Mouse (Mus musculus) forebrain, embryonic 15.5 days (tissue): ENCODE results near the gene Cop1. TPM values are rescaled to one million over a fixed set of nuclear protein-coding genes. Genes with fewer than 3 reads are reported as not detected.

Experiments used
- ATAC-seq: fragments of 200-750 bp; cut with Nextera tagmentation; replicated peaks from 2 replicates; pipeline ENCODE4 v1.8.0; 2017; ENCODE audit warnings: mild to moderate bottlenecking, moderate TSS enrichment, moderate library complexity
- H3K27ac ChIP-seq: fragments of 300-500 bp; sonication (generic); replicated peaks from 2 replicates; pipeline ENCODE4 v1.5.1; 2015; ENCODE audit warnings: mild to moderate bottlenecking, inconsistent platforms
- H3K27me3 ChIP-seq: fragments of 300-500 bp; sonication (generic); 2 replicates; pipeline ENCODE4 v1.6.1; 2015; ENCODE audit warnings: inconsistent platforms
- H3K36me3 ChIP-seq: fragments of 300-500 bp; sonication (generic); 2 replicates; pipeline ENCODE4 v1.6.1; 2015; ENCODE audit warnings: mild to moderate bottlenecking, inconsistent platforms
- H3K4me1 ChIP-seq: fragments of 300-500 bp; sonication (generic); 2 replicates; pipeline ENCODE4 v1.6.1; 2015; ENCODE audit warnings: inconsistent platforms
- H3K4me2 ChIP-seq: fragments of 300-500 bp; sonication (generic); replicated peaks from 2 replicates; pipeline ENCODE4 v1.6.1; 2015; ENCODE audit warnings: mild to moderate bottlenecking, inconsistent platforms
- H3K4me3 ChIP-seq: fragments of 300-500 bp; sonication (generic); 2 replicates; pipeline ENCODE4 v1.5.1; 2015; ENCODE audit warnings: mild to moderate bottlenecking, inconsistent platforms
- H3K9ac ChIP-seq: fragments of 300-500 bp; sonication (generic); replicated peaks from 2 replicates; pipeline ENCODE4 v1.6.1; 2015; ENCODE audit warnings: mild to moderate bottlenecking, inconsistent platforms
- H3K9me3 ChIP-seq: fragments of 300-500 bp; sonication (generic); 2 replicates; pipeline ENCODE4 v1.6.1; 2016; ENCODE audit warnings: inconsistent platforms
- WGBS: fragments of 180-500 bp; shearing (Covaris S2); methylation state at CpG from one replicate; pipeline ENCODE4 v1.1.7; 2015; ENCODE audit warnings: mixed read lengths; 5-methylcytosine and 5-hydroxymethylcytosine counted together
- polyA plus RNA-seq: library from polyadenylated mRNA; unstranded; fragments of >200 nt; fragmentation: Nextera tagmentation; extraction: Ambion mirVana; gene quantifications from 2 replicates; pipeline ENCODE4 v1.2.1, GENCODE M21; 2015

Gene Cop1
- polyA plus RNA-seq, 1 experiment from 2014 or later, result 97.0 TPM

DNA sequence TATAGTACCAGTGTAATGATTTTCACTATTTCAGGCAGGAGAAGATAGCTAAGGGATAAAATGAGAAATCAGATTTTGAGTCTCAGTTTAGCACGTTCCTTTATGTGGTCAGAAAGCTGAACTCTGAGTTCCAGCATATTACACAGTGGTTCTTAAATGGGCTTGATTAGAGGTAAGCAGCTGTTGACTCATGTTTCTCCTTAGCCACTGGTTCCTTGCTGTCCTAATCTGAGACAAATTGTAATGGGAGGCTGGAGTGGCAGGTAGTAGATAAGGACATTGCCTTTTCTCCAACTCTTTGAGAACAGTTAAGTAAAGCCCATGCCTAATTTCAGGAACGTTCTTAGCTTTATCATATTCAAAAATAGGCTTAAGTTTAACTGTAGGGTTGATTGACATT, 3.6 kb downstream of the Cop1 start:
- Histone ChIP-seq H3K9ac (no peak overlapping the region), H3K36me3 (peaks cover 8% of the 10 kb centered on the region), H3K9me3 (no peaks in the 10 kb centered on the region), H3K27ac (no peak overlapping the region), H3K27me3 (no peaks in the 10 kb centered on the region), H3K4me3 (no peak overlapping the region), H3K4me1 (peaks cover 38% of the 10 kb centered on the region), H3K4me2 (no peak overlapping the region)
- no peak for ATAC-seq
- 90% methylated on average over 2 of the region's 2 CpGs for WGBS

DNA sequence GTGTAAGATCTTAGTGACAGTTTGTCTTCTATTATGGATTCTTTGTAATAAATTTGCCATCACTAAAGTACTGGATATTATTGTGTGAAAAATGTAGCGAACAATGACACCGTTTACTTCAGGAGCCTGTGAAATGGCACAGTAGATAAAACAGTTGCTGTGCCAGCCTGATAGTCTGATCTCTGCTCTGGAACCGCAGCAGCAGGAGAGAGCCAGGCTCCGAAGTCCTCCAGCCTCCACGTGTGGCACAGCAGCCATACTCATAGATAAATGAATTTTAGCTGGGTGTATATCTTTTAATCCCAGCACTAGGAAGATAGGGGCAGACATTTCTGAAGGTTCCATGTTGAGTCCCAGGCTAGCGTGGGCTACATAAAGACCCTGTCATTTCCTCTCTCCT, 6.0 kb downstream of the Cop1 start:
- H3K36me3 ChIP-seq, result peaks cover 13% of the 10 kb centered on the region
- no peak overlapping the region for H3K4me3 ChIP-seq
- no peak overlapping the region for H3K4me2 ChIP-seq
- 84% methylated on average over 6 of the region's 6 CpGs for WGBS
- peaks cover 34% of the 10 kb centered on the region for H3K4me1 ChIP-seq
- H3K9me3 ChIP-seq, result no peaks in the 10 kb centered on the region
- no peak overlapping the region for H3K27ac ChIP-seq
- ATAC-seq, result no peak
- H3K9ac ChIP-seq, result no peak overlapping the region
- H3K27me3 ChIP-seq, result no peaks in the 10 kb centered on the region

DNA sequence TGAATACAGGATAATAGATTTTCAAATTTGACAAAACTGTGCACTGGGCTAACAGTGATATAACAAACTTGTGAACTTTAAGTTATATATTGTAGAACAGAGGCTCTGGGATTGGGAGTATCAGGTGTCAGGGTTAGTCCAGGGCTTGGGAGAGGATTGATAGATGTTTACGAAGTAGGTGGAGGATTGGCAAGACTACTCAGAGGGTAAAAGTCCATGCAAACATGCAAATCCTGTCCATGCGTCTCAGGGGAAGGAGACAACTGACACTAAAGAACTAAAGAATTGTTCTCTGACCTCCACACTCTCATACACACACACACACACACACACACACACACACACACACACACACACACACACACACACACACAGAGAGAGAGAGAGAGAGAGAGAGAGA, 18.2 kb downstream of the Cop1 start:
- Histone ChIP-seq H3K9me3 (no peaks in the 10 kb centered on the region), H3K27me3 (no peaks in the 10 kb centered on the region), H3K9ac (no peak overlapping the region), H3K4me1 (no peaks in the 10 kb centered on the region), H3K27ac (no peak overlapping the region), H3K4me2 (no peak overlapping the region), H3K4me3 (no peak overlapping the region), H3K36me3 (peaks cover 28% of the 10 kb centered on the region)
- no peak for ATAC-seq
- 93% methylated on average over 2 of the region's 2 CpGs for WGBS

DNA sequence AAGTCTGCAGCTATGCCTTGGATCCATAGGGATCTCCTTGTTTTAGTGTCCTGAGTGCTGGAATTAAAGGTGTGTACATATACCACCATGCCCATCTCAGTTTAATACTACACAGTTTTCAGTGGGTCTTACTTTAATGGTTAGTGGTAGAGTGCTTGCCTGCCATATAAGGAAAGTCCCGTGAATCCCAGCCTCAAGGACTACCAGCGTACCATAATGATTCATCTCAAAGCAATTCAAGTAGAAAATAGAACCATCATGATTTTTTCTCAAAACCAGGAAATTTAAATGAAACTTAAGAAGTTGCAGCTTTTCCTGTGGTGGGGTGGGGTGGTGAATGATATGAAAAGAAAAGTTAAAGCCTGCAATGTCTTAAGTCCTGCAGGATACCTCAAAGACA, 21.0 kb downstream of the Cop1 start:
- WGBS, result 92% methylated on average over 2 of the region's 2 CpGs
- ATAC-seq, result no peak
- H3K9me3 ChIP-seq, result no peaks in the 10 kb centered on the region

DNA sequence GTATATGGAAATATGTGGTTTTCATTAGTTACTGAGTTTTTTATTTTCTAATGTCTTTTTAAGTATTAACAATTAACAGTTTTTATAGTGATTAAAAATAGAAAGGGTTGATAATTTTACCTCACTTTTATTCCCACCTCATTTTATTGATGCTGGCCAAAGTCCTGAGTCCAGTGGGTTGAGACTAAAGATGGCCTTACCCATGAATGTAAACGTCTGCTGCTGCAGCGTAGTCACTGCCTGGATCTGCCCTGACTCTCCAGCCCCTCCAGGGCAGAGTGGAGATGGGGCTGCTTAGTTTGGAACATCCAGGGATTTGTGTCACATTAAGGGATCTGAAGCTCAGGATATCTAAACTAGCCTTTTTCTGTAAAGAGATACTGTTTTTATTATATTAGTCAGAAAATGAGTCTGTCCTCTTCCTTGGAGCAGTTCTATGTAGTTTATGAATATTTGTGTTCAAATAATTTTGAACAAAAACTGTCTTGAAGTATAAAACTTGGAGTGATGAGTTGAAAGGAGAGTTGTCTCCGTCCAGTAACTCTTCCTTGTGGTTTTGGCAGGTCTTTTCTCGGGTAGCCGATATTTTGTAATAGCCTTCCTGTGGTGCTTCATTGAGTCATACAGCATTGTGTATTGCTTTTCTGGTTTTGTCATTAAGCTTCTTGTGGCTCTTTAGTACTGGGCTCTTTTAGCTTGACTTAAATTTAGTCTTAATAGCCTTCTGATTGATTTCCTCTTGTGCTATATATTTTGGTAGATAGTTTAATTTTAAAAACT, 23.0 kb downstream of the Cop1 start:
- Histone ChIP-seq H3K36me3 (peaks cover 22% of the 10 kb centered on the region), H3K4me2 (no peak overlapping the region), H3K4me3 (no peak overlapping the region), H3K27ac (no peak overlapping the region), H3K9me3 (no peaks in the 10 kb centered on the region), H3K4me1 (no peaks in the 10 kb centered on the region), H3K9ac (no peak overlapping the region), H3K27me3 (no peaks in the 10 kb centered on the region)
- ATAC-seq, result no peak
- 75% methylated on average over 5 of the region's 5 CpGs for WGBS

More for the DNA sequence above, 21.0 kb downstream of the Cop1 start:
- Histone ChIP-seq H3K36me3 (peaks cover 22% of the 10 kb centered on the region), H3K4me1 (no peaks in the 10 kb centered on the region), H3K4me3 (no peak overlapping the region), H3K27me3 (no peaks in the 10 kb centered on the region), H3K27ac (no peak overlapping the region), H3K9ac (no peak overlapping the region), H3K4me2 (no peak overlapping the region)

DNA sequence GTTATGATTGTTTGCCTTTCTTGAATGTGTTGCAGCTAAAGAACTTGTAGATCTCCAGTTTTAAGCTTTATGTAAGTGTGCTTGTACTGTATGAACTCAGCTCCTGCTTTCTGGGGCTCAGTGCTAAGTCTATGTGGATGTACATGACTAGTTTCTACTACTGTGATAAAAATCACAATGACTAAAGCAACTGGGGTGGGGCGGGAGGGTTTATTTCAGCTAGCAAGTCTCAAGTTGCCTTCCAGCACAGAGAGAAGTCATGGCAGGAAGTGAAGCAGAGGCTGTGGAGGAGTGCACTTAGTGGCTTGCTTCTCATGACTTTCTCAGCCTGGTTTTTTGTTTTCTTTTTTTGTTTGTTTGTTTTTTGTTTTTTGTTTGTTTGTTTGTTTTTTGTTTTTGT, 24.4 kb downstream of the Cop1 start:
- Histone ChIP-seq H3K36me3 (peaks cover 20% of the 10 kb centered on the region), H3K9ac (no peak overlapping the region), H3K27me3 (no peaks in the 10 kb centered on the region), H3K4me3 (no peak overlapping the region), H3K9me3 (no peaks in the 10 kb centered on the region), H3K4me1 (no peaks in the 10 kb centered on the region), H3K27ac (no peak overlapping the region), H3K4me2 (no peak overlapping the region)
- WGBS, result 91% methylated on average over 1 of the region's 1 CpGs
- no peak for ATAC-seq

DNA sequence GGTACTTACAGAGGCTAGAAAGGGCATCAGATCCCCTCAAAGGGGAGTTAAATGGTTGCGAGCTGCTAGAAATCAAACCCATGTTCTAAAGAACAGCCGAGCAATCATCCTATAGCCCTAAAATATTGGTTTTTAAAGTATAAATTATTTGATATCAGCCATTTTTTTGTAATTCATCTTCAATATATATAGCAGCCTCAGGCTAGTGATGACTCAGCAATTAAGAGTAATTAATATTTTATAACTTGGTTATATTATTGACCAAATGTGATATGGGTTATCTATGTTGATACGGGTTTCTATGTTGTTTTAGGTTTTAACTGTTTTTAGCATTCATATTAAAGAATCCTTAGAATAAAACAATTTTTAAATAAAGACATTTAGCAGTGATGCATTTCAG, 31.7 kb downstream of the Cop1 start:
- WGBS, result 96% methylated on average over 3 of the region's 3 CpGs
- no peaks in the 10 kb centered on the region for H3K27me3 ChIP-seq
- ATAC-seq, result no peak
- H3K36me3 ChIP-seq, result peaks cover 6% of the 10 kb centered on the region
- no peaks in the 10 kb centered on the region for H3K9me3 ChIP-seq
- no peak overlapping the region for H3K4me3 ChIP-seq
- H3K4me2 ChIP-seq, result no peak overlapping the region
- no peak overlapping the region for H3K9ac ChIP-seq
- peaks cover 4% of the 10 kb centered on the region; the same call in 1 of the 2 replicates for H3K4me1 ChIP-seq
- H3K27ac ChIP-seq, result no peak overlapping the region

DNA sequence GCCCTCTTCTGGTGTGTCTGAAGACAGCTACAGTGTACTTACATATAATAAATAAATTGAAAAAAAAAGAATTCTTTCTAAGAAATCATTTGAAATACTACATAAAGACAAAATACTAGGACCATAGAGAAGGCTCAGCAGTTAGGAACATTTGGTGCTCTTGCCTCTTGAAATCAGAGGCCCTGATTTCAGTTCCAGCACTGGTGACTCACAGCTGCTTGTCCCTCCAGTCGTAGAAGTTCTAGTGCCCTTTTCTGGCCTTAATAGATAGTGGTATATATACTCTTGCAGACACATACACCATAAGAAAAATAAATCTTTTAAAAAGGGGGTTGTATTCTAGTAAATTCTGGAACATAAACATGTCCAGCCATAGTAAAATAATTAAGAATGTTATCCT, 48.0 kb downstream of the Cop1 start:
- Histone ChIP-seq H3K4me2 (no peak overlapping the region), H3K27ac (no peak overlapping the region), H3K36me3 (peaks cover 13% of the 10 kb centered on the region; the same call in 1 of the 2 replicates), H3K27me3 (no peaks in the 10 kb centered on the region), H3K4me1 (no peaks in the 10 kb centered on the region), H3K4me3 (no peak overlapping the region), H3K9me3 (no peaks in the 10 kb centered on the region), H3K9ac (no peak overlapping the region)
- 90% methylated on average over 1 of the region's 1 CpGs for WGBS
- ATAC-seq, result no peak

DNA sequence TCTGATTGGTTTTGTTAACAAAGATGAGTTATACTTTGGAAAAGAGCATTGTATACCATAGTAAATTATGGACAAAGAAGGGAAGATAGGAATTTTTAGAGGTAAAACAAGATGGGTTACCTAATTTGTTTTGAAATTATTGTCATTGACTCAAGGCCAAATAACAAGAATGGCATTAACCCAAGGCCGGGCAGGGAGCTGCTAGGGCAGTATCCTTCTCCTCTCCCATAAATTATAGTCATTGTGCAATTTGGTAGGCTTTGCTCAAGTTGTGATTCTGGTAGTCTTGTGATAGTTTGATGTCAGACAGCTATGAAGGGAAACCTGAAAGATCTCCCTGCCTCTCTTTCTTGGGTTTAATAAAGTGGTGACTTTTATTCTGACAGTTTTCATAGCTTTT, 49.7 kb downstream of the Cop1 start:
- no peak overlapping the region for H3K4me2 ChIP-seq
- no peak overlapping the region for H3K27ac ChIP-seq
- no peaks in the 10 kb centered on the region for H3K27me3 ChIP-seq
- no peak overlapping the region for H3K4me3 ChIP-seq
- H3K9me3 ChIP-seq, result no peaks in the 10 kb centered on the region
- ATAC-seq, result no peak
- 88% methylated on average over 1 of the region's 1 CpGs for WGBS
- H3K36me3 ChIP-seq, result peaks cover 16% of the 10 kb centered on the region; the same call in 1 of the 2 replicates
- H3K9ac ChIP-seq, result no peak overlapping the region
- H3K4me1 ChIP-seq, result no peaks in the 10 kb centered on the region

DNA sequence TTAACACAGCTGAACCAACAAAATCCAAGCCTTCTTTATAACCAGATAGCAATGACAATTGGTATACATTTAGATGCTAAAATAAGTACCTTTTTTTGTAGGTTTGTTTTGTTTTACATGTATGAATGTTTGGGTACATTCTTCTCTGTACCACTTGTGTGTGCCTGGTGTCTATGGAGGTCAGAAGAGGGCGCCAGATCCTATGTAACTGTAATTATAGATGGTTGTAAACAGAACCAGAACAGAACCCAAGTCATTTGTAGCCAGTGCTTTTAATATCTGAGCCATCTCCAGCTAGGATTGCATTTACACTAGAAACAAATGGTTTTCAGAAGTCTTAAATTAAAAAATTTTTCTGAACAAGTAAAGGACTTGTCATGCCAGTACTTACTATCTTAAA, 54.7 kb downstream of the Cop1 start:
- no peak for ATAC-seq
- no peak overlapping the region for H3K4me2 ChIP-seq
- H3K4me1 ChIP-seq, result no peaks in the 10 kb centered on the region
- H3K4me3 ChIP-seq, result no peak overlapping the region
- no peaks in the 10 kb centered on the region for H3K27me3 ChIP-seq
- no peak overlapping the region for H3K27ac ChIP-seq
- no peak overlapping the region for H3K9ac ChIP-seq
- no peaks in the 10 kb centered on the region for H3K9me3 ChIP-seq
- 83% methylated on average over 1 of the region's 1 CpGs for WGBS
- H3K36me3 ChIP-seq, result 0 out of 2 replicates have a peak, but pooled peaks cover 8% of the 10 kb centered on the region

DNA sequence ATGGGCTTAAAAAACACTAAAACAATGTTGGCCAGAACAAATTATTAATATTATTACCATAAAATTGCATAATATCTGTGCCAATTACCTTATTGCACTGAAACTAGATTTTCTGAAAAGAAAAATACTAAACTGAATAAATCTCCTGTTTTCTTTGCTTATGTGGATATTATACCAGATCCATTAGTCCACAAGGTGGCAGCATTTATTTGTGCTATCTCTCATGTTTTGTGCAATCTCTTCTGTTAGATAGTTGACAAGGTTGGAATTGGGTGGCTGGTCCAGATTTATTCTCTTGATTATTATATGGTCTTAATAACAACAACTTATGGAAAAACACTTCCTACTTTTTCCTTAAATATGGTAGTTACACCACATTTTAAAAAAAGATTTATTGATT, 58.1 kb downstream of the Cop1 start:
- Histone ChIP-seq H3K9me3 (no peaks in the 10 kb centered on the region), H3K27ac (no peak overlapping the region), H3K4me2 (no peak overlapping the region), H3K4me1 (no peaks in the 10 kb centered on the region), H3K9ac (no peak overlapping the region), H3K36me3 (peaks cover 15% of the 10 kb centered on the region; the same call in 1 of the 2 replicates), H3K27me3 (no peaks in the 10 kb centered on the region), H3K4me3 (no peak overlapping the region)
- no peak for ATAC-seq

DNA sequence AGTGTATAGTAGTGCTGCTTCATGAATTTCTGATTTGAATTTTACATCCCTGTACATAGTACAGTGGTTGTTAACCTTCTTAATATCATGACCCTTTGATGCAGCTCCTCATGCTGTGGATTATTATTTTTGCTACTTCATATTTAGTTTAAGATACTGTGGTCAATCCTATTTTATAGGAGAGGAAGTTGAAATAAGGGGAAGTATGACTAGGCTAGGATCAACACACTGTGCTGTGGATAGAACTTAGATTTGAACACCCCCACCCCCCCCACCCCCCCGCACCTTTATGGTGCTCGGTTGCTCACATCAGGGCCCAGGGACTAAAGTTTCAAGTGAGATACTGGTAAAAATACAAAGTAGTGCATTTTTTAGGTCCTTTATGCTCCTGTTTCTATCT, 58.7 kb downstream of the Cop1 start:
- no peak for ATAC-seq
- H3K27me3 ChIP-seq, result no peaks in the 10 kb centered on the region
- H3K27ac ChIP-seq, result no peak overlapping the region
- H3K9ac ChIP-seq, result no peak overlapping the region
- H3K4me1 ChIP-seq, result no peaks in the 10 kb centered on the region
- 98% methylated on average over 2 of the region's 2 CpGs for WGBS
- H3K4me2 ChIP-seq, result no peak overlapping the region
- H3K4me3 ChIP-seq, result no peak overlapping the region
- H3K36me3 ChIP-seq, result peaks cover 14% of the 10 kb centered on the region; the same call in 1 of the 2 replicates
- no peaks in the 10 kb centered on the region for H3K9me3 ChIP-seq
